Mouse (Mus musculus): Measurements from ENCODE around the gene Fermt1.

DNA sequence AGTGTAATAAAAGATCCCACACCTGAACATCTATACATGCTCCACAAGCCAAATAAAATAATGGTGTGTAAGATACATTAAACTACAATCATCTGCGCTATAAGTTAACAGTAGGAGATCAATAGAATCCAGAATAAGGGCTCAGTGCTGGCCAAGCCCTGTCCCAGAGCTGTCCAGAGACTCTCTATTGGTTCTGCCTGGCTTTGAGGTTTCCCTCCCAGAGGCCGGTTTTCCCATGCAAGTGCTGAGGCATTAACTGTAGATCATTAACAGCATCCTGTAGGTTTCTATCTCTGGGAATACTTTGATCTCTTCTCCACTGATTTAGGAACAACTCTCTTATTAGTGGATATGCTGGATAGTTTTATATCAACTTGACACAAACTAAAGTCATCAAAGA lies 16.7 kb downstream of the Fermt1 start:
- no peak for TF ChIP-seq CTCF (IDR thresholded peaks at IDR 0.05; ENCODE audit: insufficient read depth, low read depth, low read length)
- no peak for TF ChIP-seq POLR2A (IDR thresholded peaks at IDR 0.05; ENCODE audit: insufficient read depth, low read depth, low read length)
